Mouse (Mus musculus): ENCODE measurements around the gene Sco1.
A peak's percentile ranks its signal among the peaks of the same experiment; 100 is the strongest.
"Not testable (repeated sequence)": the region's sequence is repeated elsewhere in the genome, so short reads cannot be mapped to it uniquely, and the experiment has no call there.

The Sco1 gene

GRCm38 (mm10) chr11:67086467-67087164 lies 34.1 kb downstream of the Sco1 start:
- DNase-seq = no peak

GRCm38 (mm10) chr11:67087225-67087624 lies 34.8 kb downstream of the Sco1 start:
- no peak for DNase-seq

GRCm38 (mm10) chr11:67092354-67092753 lies 39.9 kb downstream of the Sco1 start:
- not testable (repeated sequence) for DNase-seq

- DNase-seq = no peak
Measured at GRCm38 (mm10) chr11:67093201-67093600, 40.7 kb downstream of the Sco1 start.

GRCm38 (mm10) chr11:67093652-67094051 lies 41.2 kb downstream of the Sco1 start:
- no peak for DNase-seq

- no peak for DNase-seq
Measured at GRCm38 (mm10) chr11:67094470-67094869, 42.0 kb downstream of the Sco1 start.

- DNase-seq = no peak
Measured at GRCm38 (mm10) chr11:67097709-67098108, 45.2 kb downstream of the Sco1 start.

GRCm38 (mm10) chr11:67098427-67098826 lies 46.0 kb downstream of the Sco1 start:
- DNase-seq = no peak

- DNase-seq = no peak
Measured at GRCm38 (mm10) chr11:67099241-67099640, 46.8 kb downstream of the Sco1 start.

- DNase-seq = peak; percentile 43
Measured at GRCm38 (mm10) chr11:67100169-67100568, 47.7 kb downstream of the Sco1 start.

GRCm38 (mm10) chr11:67101713-67102112 lies 49.2 kb downstream of the Sco1 start:
- DNase-seq = peak; percentile 64

GRCm38 (mm10) chr11:67103256-67103655 lies 50.8 kb downstream of the Sco1 start:
- DNase-seq = no peak

GRCm38 (mm10) chr11:67104242-67104641 lies 51.8 kb downstream of the Sco1 start:
- no peak for DNase-seq

GRCm38 (mm10) chr11:67104714-67105113 lies 52.2 kb downstream of the Sco1 start:
- DNase-seq = no peak

GRCm38 (mm10) chr11:67105689-67106088 lies 53.2 kb downstream of the Sco1 start:
- DNase-seq = no peak

GRCm38 (mm10) chr11:67106973-67107372 lies 54.5 kb downstream of the Sco1 start:
- no peak for DNase-seq

- peak; percentile 74 for DNase-seq
Measured at GRCm38 (mm10) chr11:67110168-67110948, 57.9 kb downstream of the Sco1 start.

GRCm38 (mm10) chr11:67112019-67112850 lies 59.8 kb downstream of the Sco1 start:
- peak; percentile 79 for DNase-seq

GRCm38 (mm10) chr11:67112851-67113202 lies 60.4 kb downstream of the Sco1 start:
- peak; percentile 76 for DNase-seq

- DNase-seq = no peak
Measured at GRCm38 (mm10) chr11:67113381-67113780, 60.9 kb downstream of the Sco1 start.

- DNase-seq = no peak
Measured at GRCm38 (mm10) chr11:67114261-67114660, 61.8 kb downstream of the Sco1 start.

GRCm38 (mm10) chr11:67114901-67115300 lies 62.4 kb downstream of the Sco1 start:
- no peak for DNase-seq
